Mouse (Mus musculus) right cerebral cortex, postnatal 10 days (tissue): ENCODE measurements around the gene Sart3.

Experiments
- DNase-seq, 2 experiments: peaks; one replicate each; pipeline ENCODE4 v3.0.0; 2021; ENCODE audit warnings: low spot score in 2 of 2

Gene Sart3

DNA sequence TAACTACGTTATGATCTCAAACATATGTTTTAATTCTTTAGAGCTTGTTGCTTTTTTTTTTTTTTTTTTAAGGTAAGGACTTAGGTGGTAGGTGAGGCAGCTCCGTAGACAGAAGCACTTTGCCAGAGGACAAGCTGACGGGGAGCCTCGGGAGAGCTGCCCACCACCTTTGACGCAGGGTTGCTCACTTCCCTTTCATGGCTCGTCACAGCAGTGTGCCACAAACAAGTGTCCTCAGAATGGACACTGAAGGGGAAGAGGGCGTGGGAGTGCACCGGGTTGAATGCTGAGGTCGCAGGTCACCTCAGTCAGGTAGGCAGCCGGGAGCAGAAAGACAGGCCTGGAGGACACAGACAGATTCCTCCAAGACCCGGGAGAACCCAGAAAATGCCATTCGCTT, 46.9 kb downstream of the Sart3 start:
- no peak for DNase-seq

DNA sequence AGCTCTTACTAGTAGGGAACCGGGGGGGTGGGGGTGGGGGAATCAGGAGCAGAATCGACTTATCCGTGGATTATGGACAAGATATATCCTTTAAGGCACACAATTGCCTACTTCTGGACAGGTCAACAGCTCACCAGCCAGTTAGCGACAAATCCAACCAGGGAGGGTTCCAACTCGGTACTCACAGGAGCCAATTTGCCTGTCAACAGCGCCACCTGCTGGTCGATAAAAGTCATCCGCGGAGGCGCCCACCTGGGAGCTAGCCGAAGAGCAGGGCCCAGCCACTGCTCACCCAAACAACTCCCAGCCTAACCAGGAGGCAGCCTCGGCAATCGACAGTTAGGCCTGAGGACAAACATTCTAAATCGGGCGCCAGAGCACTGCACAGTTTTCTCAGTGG, 47.9 kb downstream of the Sart3 start, which contains the start of gene 1700069L16Rik:
Gene 1700069L16Rik (minus strand): TSS at position 327 of the 400 bp plus-strand sequence.
- DNase-seq: peak; percentile 87 to 93

DNA sequence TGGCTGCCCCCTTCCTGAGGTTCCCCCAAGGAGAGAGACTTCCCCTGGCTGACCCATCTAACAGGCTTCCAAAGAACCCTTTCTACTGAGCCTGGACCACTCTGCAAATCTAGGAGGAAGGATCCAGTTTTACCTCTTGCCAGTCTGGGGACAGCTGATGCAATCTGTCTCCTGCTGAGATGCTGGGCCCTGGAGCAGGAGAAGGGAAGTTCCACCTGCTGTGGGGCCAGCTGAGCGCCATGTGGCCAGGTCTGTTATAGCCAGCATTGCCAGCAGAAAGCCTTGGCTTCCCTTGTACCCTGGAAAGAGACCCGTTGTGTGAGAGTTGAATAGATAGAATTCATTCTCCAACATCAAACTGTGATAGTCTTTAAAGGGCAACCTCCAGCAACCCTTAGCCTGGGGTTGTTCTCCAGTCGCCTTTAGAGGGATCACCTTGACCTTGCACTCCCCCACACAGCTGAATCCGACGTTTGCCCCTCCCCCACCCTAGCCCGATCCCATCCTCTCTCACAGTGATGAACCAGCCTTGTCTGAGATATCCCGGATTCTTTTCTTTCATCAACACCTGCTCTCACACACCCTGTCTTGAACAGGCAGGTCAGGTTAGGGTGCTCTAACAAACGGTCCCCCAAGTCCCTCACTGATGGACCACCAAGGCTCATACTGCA, 48.6 kb downstream of the Sart3 start:
- DNase-seq: no peak

DNA sequence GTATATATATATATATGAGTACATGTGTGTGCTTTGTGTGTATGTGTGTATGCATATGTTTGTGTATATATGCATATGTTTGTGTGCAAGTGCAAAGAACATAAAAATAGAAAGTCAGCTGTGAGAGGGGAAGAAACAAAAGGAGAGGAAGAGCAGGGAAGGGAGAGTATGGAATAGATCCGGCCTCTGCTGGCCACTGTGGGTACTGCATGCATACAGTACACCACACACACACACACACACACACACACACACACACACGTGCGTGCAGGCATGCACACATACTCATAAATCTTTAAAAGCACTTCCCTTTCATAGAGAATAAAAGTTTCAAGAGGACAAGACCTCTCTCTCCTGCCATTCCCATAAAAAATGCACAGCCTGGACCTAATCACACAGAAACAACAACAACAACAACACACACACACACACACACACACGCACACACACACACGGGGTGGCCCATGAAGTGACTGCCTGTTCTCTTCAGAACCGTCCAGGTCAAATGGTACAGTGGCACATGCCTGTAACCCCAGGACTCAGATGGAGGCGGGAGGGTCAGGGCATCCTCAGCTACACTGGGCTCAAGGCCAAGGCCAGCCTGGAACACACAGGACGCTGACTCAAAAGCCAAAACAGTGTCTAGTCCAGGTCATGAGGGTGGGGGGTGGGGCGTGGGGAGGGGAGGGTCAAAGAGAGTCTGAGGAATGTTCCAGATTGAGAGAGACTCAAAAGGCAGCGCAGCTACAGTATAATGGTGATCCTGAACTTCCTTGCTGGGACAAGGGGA, 49.9 kb downstream of the Sart3 start:
- no peak for DNase-seq

DNA sequence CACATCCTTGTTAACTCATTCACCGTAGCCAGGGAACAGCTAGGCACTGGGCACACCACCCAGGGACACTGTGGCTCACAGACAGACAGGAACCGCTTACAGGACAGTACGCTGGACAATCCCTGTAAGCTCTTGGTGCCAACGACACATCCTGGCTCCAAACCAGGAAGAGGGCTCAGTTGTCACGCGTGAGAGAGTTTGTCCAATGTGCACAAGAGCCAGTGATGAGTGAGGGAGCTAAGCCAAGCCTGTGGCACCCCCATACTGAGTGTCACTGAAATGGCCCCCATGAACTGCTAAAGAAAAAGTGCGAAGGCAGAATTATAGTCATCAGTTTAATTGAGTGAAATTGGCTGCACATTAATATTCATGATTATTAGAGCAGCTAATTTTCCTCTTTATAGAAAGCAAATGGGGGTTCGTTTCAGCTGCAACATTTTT, 53.1 kb downstream of the Sart3 start:
- DNase-seq: peak; percentile 60

DNA sequence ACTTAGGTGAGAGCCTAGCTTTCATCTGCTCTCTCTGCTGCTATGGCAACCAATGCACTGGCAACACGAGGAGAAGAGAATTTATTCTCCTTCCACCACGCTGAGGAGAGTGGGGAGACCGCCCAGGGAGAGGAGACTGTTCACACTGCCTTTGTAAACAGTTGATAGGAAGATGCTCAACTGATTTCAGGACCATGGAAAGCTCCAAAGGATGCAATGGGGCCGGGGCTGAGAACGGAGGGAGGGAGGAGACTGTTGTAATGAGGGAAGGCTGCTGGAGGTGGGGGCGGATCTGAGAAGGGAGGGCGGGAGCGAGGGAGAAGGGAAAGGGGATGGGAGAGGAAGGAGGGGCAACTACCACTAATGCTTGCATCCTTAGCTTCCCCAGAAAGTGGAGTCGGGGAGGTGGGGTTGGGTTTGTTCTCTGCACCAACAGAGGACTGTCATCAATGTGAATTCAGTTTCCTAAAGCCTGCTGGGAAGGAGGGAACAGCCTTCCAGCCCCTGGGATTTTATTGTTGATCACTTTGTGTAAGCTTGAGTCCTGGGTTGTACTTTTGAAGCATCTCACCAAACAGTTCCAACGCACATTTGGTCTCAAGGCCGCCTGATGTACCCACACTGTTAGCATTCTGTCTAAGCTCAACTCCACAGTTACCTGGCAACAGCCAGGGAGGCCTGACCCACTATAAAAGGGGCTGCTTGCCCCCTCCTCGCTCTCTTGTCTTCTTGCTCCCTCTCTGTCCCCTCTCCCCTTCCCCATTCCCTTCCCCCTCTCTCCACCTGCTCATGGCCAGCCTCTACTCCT, 55.5 kb downstream of the Sart3 start:
- DNase-seq: peak; percentile 81 to 89

DNA sequence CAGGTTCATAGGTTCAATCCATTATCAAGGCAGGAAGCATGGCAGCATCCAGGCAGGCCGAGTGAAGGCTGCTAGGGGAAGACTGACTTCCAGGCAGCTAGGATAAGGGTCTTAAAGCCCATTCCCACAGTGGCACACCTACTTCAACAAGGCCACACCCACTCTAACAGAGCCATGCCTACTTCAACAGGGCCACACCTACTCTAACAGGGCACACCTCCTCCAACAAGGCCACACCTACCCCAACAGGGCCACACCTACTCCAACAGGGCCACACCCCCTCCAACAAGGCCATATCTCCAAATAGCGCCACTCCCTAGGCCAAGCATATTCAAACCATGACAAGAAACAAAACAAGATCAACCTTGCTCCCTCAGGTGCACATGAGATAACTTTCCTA, 59.4 kb downstream of the Sart3 start:
- no peak for DNase-seq

DNA sequence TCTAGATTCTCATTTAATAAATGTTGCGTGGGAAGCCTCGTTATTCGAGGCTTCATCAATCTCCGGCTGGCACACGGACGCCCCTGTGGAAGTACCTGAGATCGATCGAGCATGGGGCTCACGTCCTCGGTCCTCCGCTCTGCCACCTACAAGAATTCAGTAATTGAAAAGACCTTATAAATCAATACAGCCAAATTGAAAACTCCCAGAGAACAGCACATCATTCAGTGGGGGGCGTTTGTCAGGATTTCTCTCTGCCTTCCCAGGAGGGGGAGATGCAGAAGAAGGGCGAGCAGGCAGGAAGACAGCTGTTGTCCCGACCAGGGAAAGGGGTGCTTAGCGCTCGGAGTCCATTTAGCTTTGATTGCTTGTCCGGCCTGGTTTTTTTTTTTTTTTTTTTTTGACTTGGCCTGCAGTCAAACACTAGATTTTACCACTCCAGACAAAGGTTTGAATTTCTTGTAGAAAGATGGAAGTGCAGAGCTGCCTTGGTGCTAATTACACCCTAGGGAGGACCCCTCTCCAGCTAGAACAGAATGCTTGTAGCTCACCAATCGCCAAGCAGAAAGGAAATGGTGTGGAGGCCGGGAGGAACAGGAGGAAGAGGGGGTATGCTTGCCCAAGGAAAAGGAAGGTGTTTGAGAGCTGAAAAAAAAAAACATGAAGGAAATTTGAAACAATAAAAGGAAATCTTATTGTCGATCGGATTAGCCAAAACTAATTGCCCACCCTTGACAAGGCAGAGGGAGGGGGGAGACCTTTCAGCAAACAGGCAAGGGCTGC, 68.3 kb downstream of the Sart3 start:
- no peak for DNase-seq

DNA sequence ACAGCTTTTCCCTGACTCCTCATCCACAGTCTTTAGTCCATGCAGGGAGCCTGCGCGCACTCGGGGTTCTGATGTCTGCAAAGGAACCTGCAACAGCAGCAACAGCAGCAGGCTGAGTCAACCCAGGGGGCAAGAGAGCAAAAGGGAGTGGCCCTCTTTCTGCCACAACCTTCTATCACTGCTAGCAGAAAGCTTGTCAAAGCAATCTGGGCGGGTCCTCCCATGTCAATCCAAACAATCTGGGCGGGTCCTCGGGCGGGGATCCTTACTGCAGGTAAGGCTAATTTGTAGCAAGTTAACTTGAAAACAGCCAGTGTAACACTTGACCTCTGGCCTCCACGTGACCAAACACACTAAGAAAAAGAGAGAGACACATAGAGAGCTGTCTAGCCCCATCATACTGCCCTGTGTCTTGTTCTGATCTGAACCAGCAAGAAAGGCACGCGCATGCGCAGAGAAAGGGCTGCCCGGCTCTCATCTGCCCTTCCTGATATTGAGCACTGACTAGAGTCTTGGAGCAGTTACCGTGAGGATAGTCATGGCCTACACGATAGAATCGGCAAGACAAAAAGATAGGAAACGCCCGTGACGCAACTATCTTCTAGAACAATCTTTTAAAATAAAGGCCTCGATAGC, 71.8 kb downstream of the Sart3 start:
- DNase-seq: no peak

DNA sequence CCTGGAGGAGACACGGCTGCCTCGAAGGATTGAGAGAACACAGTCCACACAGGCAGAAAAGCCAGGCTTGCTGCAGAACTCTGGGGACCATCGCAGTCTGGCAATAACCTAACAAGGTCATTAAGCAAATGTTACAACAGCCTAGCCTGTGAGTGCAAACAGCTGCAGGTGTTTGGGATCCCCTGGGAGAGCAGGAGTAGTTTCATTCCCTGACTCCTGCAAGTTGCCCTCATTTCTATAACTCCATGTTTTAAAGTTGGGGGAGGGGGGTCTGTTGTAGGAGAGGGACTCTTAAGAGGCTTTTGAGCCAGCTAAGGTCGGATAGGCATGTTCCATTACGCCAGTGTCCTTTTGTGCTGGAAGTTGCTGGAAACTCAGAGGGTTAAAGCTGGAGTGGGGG, 77.9 kb downstream of the Sart3 start:
- no peak for DNase-seq

DNA sequence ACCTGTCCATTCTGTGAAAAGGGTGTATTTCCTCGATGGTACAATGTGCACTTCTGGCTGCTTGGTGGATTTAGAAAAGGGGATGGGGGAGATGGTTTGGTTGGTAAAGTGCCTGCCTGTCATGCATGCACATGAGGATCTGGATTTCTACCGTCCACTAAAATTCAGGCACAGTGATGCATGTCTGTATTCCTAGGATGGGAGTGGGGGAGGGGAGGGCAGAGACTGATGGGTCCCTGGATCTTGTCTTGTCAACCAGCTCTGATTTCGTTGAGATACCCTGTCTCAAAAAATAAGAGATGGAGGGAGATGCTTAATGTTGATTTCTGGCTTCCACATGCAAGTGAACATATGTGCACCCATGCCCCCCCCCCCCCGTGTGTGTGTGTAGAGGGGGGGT, 78.3 kb downstream of the Sart3 start:
- no peak for DNase-seq

DNA sequence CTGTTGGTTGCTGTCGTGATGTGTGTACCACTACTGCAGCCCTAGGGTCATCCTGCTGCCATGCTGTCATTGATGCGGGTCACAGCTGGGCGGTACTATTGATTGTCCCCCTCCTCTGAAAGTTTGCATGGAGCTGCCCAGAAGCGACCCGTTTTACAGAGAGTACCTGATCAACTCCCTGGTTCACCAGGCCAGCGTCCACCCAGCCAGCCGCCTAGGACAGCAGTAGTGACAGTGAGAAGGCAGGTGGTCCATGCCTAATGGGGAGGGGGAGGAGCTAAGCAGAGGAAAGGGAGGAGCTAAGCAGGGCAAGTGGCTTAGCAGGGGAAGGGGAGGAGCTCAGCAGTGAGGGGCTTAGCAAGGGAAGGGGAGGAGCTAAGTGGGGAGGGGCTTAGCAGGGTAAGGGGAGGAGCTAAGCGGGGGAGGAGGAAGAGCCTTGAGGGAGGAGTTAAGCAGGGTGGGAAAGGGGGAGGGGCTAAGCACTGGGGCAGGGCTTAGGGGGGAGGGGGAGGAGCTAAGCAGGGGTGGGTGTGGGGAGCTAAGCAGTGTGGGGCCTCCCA, 79.0 kb downstream of the Sart3 start:
- no peak for DNase-seq
